Mouse (Mus musculus) ES-CJ7 (cell line): ENCODE measurements around the gene Mydgf.
A peak's percentile ranks its signal among the peaks of the same experiment; 100 is the strongest.

Source experiments
- DNase-seq: peaks from one replicate; pipeline ENCODE4 v3.0.0; 2011; ENCODE audit warnings: low read depth, low spot score

The Mydgf gene

DNA sequence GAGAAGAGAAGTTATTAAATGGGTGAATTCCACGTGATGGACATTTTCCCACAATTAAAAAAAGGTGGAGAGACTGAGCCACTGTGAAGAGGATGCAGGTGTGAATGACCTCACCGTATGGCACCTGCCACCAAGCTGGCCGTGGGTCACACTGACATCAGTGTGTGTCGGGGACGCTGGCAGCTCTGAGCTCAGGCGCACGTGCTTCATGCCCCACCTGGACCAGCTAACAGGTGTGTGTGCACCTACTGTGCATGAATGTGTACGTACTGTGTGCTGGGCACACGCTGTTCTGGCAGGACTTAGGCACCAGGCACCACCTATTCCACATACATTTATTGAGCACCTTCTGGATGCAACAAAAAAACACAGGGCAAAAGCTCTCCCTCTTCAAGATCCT is 39.2 kb downstream of the Mydgf start:
- DNase-seq = no peak

DNA sequence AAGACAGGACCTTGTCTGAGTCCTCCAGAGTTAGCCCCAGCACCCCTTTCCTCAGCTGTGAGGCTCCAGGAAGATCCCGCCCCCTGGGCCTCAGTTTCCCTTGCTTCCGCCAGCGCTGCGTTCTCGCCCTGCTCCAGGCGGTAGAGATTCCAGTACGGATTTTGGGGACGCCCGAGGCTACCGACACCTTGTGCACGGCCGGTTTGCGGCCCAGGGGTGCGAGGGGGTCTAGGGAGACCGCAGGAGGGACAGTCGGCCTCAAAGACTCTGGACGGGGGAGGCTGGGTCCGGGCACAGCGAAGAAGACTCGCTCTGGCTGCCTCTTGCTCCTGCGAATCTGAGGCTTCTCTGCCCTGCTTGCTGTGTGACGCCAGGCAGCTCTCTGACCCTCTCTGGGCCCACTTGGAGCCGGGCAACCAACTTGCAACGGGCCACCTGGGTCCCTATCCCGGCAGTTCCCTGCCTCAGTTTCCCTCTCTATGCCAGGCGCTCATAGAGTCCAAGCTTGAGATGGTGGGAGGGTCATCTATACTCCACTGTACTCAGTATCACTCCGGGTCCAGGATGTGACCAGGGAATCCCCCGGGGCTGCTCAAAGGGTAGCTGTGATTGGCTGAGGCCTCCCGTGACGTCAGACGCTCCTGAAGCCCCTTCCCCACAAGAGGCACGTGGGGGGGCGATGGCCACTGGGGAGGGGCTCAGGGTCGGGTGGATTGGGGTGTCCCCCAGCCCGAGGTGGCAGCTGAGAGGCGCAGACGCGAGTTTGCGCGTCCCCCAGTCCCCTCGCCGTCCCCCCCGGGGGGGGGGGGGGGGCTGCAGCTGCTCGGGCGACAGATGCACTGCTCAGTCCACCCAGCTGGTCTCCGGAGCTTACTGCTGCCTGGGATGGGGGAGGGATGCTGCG is 41.8 kb downstream of the Mydgf start:
- DNase-seq = no peak

DNA sequence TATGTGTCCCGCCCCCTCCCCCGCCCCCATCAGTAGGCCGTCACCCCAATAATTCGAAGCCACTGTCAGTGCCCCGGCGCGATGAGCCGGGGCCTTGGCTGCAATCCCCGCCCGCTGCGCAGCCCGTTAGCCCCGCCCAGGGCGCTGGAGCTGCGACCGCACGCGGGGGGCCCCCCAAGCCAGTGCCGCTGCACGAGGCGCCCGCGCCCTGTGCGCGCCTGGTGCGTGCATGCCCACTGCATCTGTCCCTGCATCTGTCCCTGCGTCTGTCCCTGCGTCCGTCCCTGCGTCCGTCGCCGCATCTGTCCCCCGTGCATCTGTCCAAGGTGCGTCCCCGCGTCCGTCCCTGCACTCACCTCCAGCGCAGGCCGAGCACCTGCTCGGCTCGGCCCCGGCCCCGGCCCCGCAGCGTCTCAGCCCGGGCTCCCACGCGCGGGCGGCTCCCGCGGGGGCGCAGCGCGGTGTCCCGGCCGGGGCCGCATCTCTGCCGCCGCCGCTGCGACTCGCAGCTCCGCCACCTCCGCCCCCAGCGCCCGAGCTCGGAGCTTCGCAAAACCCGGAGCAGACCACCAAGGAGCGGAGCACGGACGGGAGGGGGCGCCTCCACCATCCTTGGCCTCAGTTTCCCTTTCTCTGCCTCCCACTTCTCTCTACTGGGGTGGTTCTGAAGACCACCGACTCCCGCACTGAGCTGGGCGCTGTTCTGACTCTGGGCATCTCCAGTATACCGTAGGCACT is 43.7 kb downstream of the Mydgf start, which contains the start of gene Sema6b:
Gene Sema6b (minus strand): TSS at position 486 of the 738 bp plus-strand sequence.
- DNase-seq = peak; percentile 49

DNA sequence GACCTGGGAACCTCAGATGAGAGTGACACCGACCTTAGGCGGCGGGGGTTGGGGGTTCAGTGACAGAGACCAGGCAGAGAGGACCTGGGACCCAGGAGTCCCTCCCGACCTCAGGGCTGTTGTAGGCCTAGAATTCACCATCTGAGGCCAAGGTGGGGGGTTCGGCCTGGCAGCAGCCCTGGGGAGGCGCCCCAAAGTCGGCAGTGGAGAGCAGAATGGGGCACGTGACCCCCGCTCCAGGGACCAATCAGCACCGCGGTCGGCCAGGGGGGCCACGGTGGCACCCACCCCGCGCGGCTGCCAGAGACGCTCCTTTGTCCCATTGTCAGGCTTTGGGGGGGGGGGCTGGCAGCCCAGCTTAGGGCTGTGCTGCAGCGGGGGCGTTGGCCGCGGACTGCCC is 44.4 kb downstream of the Mydgf start:
- no peak for DNase-seq

DNA sequence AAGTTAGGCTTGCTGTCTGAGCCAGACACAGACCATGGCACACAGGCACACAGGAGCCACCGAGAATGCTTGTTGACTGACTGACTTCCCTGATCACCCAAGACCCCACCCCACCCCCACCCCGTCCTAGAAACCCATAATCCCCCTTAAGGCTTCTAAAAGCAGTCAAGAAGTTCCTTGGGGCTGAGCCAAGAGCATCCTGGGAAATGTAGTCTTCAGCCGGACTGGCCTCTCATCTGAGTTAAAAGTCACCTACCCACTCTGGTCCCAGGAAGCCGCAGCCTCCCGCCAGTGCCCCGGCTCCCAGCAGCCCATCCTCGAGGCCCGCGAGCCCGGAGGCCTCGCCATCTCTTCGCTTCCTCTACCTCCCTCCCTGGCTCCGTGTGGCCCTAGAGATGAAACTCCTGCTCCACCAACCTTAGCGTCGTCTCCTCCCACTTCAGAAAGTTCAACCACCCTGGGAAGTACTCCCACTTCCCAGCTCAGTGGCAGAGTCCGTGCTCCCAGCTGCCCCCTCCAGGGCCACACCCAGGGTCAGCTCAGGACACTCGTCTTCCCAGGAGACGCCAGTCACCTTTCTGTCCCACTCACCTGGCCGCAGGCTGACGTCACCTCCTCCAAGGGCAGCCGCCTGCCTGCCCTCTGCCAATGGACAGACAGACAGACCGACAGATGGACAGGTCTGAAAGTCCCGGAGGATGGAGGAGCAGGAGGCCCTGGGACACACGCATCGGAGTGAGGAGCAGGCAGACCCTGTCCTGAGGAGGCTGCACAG is 45.7 kb downstream of the Mydgf start:
- DNase-seq = peak; percentile 63

DNA sequence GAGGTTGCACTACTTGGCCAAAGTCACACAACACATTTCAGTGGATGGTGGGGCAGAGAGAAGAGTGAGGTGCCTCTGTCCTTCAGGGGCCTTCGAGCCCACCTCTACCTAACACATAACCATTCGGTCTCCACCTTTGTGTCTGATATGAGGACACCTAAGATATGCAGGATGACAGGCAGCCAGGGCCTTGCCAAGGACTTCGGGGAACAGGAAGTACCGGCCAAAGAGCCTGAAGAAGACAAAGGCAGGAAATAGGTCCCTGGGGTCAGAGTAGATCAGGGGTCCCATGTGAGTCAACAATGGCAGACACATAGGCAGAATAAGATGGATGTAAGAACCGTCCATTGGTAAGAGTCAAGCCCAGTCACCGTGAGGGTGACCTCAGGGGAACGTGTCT is 47.2 kb downstream of the Mydgf start:
- DNase-seq = no peak

DNA sequence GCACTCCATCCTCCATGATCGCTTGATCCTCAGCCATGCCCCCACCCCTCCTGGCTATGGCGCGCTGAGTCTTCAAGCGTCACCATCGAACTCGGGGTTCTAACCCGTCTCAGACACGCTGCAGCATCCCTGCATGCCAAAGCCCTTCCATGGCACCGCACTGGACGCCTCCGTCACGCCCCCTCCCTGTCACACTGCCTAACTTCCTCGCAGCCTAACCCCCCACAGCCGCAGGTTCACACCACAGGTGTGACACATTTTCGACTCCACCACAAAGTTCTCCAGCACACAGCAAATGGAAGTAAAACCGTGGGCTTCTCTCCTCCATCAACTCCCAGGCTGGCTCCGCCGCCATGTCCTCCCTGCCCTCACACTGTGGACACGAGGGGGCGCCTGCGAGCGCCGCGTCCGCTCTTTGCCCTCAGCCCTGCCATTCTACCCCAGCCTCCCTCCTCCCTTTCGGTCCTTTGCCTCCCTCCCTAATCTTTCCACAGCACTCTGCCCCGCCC is 49.2 kb downstream of the Mydgf start:
- DNase-seq = peak; percentile 53

DNA sequence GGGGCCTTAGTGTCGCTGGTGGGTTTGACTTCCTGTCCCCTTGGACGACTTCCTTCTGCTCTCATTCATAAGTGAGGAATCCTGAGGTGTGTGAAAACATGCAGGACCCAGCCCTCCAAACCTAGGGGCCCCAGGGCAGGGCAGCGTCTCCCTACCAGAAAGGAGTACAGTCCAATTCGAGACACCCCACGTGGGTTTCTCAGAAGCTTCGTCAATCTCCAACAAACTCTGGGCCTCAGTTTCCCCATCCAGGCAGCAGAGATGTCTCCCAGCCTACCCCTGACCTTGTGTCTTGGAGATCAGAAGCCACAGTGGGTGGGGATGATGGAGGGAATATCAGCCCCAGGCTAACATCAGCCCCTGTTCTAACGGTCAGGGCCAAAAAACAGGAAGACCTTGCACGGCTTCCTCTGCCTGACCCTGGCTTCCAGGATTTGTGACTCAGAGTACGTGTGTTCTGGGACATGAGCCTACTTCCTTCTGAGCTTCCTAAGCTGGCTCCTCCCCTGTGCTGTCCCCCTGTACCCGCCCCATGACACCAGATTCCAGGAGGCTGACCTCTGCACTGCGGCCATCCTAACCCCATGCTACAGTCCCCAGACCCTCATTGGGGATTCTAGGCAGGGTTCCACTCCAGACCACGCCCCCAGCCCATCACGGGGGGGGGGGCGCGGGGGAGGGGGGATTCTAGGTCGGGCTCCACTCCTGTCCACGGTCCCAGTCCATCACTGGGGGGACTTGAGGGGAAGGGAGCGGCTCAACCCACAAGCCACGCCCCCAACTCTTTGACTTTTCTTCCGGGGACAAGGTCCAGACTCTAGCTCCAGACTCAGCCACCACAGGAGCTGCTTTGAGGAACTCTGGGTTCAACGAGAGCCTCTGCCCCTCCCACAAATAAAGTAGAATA is 50.0 kb downstream of the Mydgf start:
- no peak for DNase-seq

DNA sequence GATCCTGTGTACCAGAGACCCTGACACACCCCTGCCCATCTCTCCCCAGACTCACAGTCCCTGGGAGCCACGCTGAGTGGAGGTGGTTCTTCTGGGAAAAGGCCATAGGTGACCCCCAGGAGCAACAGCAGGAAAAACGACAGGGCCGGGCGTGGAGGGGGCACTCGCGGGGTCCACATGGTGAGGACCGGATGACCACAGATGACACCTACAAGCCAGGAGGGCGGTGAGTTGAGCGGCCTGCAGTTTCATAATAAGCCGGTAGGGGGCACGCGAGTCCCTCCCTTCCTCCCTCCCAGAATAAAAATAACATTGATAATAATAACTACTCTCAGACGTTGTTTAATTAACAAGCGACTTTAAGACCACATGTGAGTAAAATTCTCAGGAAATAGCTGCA is 51.1 kb downstream of the Mydgf start:
- no peak for DNase-seq

DNA sequence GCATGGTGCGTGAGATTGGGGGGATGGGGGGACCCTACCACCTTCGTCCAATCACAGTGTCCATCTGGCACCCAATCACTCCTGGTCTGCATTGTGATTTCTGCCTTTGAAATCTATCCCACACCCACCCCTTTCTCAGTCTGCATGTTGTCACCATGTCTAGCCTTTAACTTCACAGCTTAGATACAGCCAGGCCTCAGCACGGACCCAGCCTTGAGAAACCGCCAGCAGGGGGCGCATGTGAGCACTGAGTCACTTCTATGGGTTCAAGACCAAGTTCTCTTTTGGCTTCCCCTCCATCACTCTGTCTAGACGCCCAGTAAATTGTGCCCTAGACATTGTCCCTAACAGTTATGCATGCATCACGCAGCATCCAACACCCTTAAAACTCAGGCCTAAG is 51.9 kb downstream of the Mydgf start:
- DNase-seq = peak; percentile 85

DNA sequence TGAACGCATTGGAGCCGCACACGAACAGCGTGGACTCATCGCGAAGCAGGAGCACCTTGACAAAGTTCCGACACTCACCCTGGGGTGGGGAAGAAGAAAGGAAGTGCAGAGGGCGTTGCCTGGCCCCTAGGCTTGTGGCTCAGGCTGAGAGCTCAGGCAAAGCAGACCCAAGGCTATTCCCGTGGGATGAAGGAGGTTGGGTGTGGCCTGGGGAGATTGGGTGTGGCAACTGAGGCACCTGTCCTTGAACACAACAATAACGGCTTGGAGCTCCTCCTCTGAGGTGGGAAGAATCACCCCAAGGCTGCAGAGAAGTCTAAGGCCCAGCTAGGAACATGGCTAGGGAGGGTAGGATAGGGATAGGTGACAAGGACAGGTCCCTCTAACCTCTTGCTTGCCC is 52.6 kb downstream of the Mydgf start:
- DNase-seq = peak; percentile 59

DNA sequence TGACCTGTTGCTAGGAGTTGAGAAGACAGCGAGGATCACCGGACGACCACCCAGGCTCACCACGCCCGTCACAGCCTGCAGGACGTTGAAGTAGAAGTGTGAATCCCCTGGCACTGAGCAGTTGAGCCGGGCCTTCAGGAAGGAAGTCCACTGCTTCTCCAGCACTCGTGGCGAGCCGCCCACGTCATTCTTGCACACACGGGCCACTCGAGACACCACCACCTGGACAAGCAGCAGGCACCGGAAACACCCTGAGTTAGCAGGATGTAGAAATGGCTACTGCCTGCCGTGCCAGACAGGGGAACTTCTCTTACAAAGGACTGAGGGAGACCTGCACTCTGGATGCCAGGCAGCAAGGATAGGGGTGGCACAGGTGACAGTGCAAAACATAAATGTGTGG is 55.5 kb downstream of the Mydgf start:
- DNase-seq = no peak

DNA sequence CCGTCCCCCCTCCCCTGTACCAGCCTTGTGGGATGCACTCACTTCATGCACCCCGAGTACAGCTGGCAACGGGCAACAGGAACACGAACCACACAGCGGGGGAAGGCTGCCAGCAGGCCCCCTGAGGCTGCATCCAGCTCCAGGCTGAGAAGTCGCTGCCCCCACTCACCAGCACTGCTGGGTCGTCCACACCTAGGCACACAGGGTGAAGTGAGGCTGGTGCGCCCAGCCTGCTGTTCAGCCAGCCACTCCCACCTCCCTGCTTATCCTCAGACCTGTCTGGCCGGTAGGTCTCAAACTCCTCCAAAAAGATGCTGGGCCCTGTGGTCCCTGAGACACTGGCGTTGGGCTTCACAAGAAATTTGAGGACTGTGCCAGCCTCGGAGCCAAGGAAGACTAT is 57.5 kb downstream of the Mydgf start:
- no peak for DNase-seq
